Mouse (Mus musculus) leukemia stem cell, adult 10-12 weeks (primary cell): Measurements from ENCODE around the gene Spice1. TPM values are rescaled to one million over a fixed set of nuclear protein-coding genes. Genes with fewer than 3 reads are reported as not detected.

Experiments used
- polyA plus RNA-seq: library from polyadenylated mRNA; stranded (reverse); fragments of >175 nt; gene quantifications from 2 replicates; pipeline ENCODE4 v1.2.3, GENCODE M21; 2012; ENCODE audit warnings: low replicate concordance

The Spice1 gene
- polyA plus RNA-seq = 3.7 and 4.1 TPM in 2 replicates

DNA sequence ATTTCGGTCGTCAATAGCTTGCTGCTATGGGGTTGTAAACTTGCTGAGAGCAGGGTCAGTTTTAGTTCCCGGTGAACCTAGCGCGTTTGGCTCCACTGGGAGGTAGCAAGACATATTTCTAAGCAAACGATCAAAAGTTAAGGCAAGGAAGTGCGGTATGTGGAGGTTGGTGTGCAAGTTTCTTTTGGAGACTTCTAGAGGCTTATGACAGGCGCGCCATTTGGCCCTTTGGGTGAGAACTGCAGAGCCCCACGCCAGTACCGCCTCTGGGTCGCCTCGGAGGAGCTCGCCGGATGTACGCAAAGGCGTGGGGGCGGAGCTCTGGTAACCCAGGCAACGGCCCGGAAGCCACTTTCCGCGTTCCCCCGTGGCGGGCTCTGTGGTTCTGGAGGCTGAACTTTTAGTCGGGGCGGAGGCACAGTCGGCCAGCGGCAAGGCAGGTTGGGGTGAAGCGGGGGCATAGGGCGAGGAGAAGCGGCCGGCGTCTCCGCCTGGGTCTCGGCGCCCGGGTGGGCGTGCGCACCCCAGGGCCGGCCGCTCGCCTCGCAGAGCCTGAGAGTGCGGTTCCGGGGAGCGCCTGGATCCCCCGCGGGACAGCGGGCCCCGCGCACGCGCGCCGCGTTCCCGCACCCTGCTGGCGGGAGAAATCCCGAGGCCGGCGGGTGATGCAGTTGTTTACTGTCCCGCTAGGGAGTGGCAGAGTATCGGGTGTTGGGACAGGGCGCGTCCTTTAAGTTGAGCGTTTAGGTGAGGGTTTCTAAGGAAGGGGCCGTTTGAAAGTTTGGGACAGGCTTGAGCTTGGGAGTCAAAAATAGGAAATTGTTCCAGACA lies at the start of gene Spice1:
TSS of gene Spice1 (plus strand) at position 51 of the 831 bp plus-strand sequence.

DNA sequence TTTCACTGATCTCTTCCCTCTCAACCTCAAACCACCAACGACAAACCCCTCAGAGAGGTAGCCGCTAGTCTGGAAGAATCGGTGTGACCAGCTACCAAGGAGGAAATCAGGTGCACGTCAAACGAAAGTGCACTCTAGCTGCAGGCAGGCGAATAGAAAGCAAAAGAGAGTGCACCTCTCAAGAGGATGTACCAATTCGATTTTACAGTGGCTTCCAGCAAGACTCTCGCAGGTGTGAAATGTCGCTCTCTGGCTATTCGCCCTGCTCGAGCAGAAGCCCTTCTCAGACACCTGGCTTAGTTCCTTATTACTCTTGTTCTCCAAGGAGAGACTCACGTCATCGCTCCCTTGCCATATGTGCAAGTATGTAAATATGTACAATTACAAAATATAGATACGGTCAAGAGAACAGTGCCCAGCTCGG lies 14.0 kb upstream of the Spice1 start, which contains the start of gene Sidt1:
TSS of gene Sidt1 (minus strand) at position 336 of the 424 bp plus-strand sequence.

DNA sequence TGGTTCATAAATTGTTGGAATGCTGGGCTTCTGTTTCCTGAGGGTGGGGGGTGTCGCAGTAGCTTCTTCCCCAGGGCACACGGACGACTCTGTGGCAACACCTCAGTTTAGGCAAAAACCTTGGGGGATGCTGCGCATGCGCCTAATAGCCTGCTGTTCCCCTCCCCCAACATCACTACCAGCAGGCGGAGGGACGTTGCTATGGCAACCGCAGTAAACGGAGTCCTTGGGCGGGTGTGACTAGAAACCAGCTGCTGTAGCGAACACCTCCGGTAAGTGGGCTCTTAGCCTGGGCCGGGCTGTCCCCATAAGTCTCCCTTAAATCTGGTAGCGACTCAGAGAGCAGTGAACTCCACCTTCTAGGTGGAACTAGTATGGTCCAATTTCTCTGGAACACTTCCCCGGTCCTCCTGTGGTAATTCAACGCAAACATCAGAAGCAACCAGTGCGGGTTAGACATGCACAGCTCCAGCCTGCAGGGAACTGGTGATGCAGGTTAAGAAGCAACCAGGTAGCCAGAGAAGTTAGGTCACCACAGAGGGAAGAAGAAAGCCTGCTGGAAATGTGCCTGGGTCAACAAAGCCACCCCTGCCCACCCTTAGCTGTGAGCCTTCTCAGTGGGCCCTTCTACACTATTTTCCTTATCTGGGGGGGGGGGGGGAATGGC lies 47.8 kb downstream of the Spice1 start, which contains the start of gene Cfap44:
TSS of gene Cfap44 (plus strand) at position 220 of the 667 bp plus-strand sequence.

Other genes starting within 250 kb of the Spice1 start
- 1.4 and 4.6 TPM in 2 replicates for gene Atp6v1a, start 207.4 kb upstream of the Spice1 start, polyA plus RNA-seq
- 23.3 and 32.0 TPM in 2 replicates for gene Naa50, start 207.3 kb upstream of the Spice1 start, polyA plus RNA-seq
- gene Usf3, start 173.9 kb upstream of the Spice1 start, polyA plus RNA-seq = 2.3 and 3.3 TPM in 2 replicates
- gene Sidt1, start 13.9 kb upstream of the Spice1 start, polyA plus RNA-seq = 4.9 and 9.2 TPM in 2 replicates
- not detected in 2 replicates for gene Cfap44, start 47.7 kb downstream of the Spice1 start, polyA plus RNA-seq
- gene Boc, start 211.8 kb downstream of the Spice1 start, polyA plus RNA-seq = 0.31 and 0.32 TPM in 2 replicates